Mouse (Mus musculus) brain, embryonic 18.5 days (tissue): ENCODE results near the gene Lsm10.
A peak's percentile ranks its signal among the peaks of the same experiment; 100 is the strongest.

Experiments
- DNase-seq: peaks from one replicate; pipeline ENCODE4 v3.0.0-alpha.2; 2012; ENCODE audit warnings: low read depth, low spot score

Gene Lsm10

DNA sequence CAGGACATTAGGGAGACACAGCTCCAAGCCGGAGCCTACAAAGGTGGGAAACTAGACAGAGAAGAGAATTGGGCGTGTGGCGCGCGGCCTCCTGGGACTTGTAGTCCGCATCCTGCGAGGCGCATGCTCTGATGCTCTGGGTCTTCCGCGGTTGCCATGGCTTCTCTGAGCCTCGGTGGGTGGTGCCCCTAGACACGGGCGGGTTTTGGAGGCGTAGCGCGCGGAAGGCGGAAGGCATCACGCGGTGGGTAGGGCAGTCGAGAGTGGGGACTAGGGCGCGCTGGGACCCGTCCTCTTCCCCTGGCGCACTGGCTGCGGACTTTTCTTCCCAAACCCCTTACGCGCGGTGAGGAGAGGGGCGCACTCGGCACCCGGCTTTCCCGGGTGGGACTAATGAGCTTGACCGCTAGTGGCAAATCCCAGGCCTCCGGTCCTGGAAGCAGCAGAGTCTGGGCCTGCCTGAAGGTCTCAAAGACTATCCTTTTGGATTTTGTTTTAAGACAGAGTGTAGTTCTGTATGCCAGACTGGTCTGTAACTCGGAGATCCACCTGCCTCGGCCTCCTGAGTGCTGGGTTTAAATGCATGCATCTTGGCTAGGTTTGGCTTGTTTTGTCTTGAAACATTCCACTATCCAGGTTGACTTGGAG is at the start of gene Lsm10:
Gene Lsm10 (plus strand): TSS at position 160 of the 648 bp plus-strand sequence.
- DNase-seq: peak; percentile 93

DNA sequence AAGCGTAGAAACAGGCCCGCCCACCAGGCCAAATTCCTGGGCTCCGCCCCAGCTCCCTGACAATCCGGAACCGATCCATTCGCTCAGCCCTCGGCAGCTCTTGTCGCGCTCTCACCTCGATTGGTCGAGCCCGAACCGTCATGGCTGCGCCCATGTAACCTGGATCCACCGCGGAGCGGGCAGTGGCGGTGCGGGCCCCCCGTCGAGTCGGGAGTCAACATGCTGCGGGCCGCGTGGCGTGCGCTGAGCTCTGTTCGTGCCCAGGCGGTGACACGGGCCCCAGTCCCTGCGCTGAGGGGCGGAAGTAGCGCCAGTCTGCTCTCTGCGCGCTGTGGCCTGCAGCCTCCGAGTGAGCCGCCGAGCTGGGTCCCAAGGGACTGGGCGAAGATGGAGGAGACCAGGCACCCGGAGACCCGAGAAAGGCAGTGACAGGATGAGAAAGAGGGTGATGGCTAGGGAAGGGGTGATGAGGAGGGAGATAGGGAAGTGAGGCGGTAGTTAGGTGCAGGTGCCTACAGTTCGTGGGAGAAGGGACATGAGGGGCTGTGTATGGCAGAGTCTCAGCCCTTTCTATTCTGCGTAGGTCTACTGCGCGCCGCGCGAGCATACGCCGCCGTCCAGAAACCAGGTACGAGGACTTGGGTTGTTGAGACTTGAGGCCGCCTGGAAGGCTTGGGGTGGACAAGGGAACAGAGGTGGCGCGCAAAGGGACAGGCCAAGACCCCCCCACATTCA is 49.4 kb upstream of the Lsm10 start, which contains the start of gene Mrps15:
Gene Mrps15 (plus strand): TSS at position 75 of the 735 bp plus-strand sequence.
- DNase-seq: peak; percentile 84

DNA sequence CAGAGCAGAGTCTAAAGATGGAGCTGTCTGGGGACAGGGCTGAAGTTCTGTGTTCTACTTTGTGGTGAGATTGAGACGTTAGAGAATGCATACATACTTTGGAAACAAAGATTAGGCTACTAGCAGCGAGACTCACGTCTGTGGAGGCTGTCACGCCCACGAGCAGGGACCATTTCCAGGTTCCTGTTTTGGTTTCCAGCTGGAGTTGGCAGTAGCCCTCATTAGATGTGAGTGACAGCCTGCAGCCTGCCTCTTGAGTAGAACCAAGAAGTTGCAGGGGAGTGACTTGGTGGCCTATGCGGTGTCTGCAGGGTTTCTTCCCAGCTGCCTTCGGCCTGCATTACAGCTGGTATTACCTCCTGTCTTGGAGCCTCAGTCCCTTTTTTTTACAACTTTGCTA is 44.8 kb upstream of the Lsm10 start:
- no peak for DNase-seq

DNA sequence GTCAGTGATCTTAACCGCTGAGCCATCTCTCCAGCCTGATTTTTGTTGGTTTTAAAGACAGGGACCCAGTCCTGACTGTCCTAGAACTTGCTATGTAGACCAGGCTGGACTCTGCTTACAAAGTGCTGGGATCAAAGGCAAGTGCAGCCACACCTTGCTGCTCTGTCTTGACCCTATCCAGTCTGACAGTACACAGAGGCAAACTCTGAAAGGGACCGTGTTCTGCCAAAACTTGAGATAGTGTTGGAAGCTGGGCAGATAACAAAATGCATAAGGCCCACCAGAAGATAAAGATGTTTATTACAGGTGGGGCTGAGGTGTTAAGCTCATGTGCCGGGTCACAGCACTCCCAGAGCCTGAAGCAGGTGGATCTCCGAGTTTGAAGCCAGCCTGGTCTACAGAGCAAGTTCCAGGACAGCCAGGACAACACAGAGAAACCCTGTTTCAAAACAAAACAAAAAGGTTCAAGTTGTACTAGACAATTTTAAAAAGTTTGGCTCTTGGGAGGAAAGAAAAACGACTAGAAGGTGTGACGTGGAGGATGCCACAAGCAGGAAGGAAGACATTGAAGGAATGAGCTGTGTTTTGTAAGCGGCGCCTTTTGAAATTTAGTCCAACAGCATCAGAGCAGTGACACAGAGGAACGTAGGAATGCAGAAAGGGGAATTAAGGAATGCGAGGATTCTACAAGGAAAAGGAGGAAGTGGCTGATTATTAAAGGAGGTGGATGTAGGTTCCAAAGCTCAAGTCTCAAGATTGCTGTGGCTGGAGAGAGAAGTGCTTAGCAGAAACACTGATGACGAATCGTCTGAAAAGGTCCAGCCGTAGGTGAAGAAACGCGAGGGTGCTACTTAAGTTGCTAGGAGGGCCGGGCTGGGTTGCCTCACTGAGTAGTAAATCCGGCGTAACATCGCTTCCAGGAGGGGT is 39.0 kb upstream of the Lsm10 start:
- no peak for DNase-seq

DNA sequence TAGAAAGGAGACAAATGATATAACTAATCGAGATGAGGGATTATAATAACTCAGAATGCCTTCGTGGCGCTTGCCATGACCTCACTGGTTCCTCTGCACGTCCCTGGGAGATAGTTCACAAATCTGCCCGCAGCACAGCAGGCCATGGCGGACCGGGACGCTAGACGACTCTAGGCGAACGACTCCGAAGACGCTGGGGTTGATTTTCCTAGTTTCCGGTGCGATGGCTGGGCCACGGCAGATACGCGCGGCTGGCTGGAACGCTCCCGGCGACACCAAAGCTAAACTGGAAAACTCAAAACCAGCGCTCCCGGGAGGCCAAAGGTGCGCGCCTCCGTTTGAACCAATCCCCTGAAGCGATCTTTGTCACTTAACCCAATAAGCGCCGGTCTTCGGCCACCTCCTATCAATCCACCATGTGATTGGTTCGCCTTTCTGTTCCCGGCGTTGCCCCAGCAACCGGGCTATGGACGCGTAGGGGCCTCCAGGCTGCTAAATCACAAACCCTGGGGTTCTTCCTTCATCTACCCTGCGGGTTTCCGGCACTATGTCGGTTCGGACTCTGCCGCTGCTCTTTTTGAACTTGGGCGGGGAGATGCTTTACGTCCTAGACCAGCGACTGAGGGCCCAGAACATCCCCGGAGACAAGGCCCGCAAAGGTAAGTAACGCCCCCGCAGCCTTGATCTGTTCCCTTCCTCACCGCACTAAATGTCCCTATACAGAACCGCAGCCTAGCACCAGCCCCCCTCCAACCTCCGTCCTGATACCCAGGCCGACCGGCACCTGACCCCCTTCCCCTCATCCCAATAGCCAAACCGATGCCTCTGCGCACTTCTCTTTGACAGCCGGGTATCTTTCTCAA is 38.1 kb upstream of the Lsm10 start, which contains the start of gene Oscp1:
Gene Oscp1 (plus strand): TSS at position 432 of the 863 bp plus-strand sequence.
- DNase-seq: peak; percentile 87

DNA sequence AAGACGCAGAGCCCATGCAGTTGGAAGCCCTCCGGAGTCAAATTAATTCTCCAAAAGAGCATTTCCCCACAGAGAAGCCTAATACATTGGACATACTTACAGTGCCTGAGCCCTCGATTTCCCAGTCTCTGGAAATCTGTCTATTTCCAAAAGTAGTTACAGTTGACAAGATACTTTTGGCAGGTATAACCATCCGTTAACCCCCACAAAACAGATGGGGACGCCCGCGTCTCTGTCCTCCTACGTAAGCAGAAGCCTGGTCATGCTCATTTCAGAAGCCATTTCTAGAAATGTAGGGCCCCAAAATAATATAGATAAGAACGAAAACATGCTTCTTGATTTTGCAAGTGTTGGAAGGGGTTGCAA is 37.4 kb upstream of the Lsm10 start:
- no peak for DNase-seq

DNA sequence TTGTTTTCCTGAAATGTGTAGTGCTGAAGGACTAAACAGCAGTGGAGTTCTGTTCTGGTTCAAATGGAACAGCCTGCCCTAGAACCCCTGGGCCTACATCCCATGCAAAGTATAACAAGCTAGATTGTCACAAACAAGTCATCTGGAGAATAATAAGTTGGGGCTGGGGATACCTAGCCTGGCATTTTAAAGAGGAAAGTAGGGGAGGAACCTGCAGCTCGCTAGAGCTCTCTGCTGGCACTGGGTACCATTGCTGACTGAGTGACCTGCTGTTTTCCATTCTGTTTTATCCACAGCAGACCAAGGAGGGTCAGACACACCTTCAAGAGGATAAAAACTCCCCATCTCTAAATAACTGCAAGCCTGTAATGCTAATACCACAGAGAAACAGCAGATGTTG is 33.6 kb upstream of the Lsm10 start:
- no peak for DNase-seq

DNA sequence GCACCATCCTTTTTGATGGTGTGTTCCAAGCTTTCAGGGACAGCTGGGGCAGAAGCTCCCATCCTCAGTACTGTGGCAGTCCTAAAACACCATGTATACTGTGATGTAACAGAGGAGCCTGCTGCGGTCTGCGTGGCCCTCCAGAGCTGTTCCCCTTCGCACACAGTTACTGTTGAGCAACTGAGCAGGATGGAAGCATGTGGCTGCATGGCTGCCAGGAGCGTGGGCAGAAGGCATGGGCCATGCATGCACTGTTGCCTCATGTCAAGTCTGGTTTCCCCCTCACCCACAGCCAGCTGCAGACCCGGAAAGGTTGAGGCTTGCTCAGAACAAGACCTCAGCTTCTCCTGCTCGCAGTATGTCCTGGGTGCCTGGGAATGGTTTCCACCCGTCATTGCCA is 31.2 kb upstream of the Lsm10 start:
- DNase-seq: no peak

DNA sequence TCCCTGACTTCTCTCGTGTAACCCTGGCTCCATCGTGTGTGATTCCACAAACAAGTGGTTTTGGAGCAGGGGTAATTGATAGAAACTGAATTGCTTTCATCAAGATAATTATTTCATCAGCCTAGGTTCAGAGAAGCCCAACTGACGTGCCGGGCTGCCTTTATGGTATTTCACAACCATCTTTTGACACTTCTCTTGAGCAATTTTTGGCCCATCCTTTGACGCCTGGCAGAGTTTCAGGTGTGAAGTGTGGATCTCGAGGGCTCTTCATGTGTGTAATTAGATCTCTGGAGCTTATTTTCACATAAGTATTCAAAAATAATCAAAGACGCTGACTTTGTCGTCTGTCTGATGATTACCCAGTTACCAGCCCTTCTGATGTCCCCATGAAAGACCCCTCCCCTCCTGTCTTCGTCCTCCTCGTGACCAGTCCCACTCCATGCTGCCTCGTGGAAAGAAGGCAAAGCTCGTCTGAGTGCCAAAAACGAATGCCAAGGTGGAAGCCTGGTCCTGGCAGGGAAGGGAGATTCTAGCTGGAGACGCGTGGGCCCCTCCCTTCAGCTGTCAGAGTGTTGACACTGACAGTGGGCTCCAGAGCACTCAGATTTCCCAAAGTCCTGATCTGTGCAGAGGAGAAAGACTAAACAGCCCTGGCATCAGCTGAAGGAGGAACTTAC is 28.9 kb upstream of the Lsm10 start:
- DNase-seq: no peak

DNA sequence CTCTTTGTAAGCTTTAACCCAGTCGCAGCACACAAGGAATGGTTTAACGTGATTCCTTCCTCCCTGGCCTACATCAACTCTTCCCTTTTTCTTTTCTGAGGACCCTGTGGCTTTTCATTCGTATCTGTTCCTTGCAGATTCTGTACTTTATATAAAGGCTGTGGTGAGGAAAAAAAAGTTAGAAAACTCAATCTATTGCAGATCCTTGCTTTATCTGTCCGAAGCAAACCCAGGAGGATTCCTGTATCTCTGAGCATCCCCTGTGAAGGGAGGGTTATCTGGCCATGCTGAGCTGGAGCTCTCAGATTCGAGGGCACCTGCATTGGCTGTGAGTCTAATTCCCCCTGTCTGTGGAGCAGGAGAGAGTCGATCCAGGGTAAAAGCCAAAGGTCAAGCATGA is 27.6 kb upstream of the Lsm10 start:
- no peak for DNase-seq

DNA sequence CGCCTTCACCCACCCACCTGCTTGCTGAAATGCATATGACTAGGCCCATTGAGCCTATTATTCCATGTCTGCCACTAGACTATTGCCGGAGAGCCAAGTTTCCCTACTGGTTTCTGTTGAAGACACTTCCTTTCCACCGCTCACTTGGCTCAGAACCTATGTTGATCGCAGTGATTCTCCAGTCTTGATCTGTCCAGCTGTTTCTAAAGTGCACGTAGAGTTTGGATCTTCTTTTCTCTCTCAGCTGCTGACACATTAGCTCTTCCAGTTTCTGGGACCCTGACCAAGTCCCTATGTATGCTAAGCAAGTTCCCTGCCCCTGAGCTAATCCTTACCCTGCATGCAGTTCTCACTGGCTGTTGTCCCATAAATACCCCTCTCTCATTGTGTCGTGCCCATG is 18.6 kb upstream of the Lsm10 start:
- no peak for DNase-seq

DNA sequence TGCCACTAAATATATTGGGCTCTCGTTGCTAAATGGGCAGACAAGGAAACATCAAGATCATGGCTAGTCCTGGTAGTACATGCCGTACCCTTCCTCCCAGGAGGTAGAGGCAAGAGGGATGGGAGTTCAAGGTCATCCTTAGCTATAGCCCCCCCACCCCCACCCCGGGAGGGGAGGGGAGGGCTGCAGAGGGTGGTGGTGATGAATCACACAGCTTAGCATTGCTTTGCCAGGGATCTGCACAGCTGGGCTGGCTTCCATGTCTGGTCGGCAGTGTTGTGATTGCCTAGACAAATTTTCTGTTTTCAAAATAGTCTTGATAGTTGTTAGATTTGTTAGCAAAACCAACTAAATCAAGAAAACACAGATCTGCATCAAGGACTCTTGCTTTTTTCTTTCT is 17.2 kb upstream of the Lsm10 start:
- no peak for DNase-seq

DNA sequence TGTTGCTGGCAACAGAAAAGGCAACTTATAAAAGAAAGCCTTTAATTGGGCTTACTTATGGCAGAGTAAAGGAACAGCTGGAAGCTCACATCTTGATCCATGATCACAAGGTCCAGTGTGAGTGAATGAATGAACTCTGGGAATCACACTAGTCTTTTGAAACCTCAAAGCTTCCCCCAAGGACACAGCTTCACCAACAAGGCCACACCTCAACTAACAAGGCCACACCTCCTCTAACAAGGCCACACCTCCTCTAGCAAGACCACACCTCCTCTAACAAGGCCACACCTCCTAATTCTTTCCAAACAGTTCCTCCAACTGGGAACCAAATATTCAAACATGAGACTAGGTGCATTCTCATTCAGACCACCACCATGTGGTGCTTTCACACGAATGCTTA is 14.8 kb upstream of the Lsm10 start:
- DNase-seq: no peak

DNA sequence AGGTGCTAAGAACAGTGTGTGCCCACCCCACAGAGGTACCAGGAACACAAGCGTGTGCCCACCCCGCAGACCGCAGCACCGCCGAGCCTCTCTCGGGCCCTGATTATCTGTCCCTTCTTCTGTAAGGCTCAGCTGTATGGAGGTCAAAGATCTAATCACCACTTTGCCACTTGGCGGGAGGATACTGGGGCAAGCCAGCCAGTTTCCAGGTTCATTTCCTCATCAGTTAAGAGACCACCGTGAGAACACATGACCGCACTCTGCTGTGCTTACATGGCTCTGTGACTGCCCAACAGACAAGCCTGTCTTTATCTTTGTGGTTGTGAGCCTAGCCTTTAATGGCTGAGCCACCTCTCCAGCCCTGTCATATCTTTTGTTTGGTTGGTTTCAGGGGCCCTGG is 13.4 kb upstream of the Lsm10 start:
- no peak for DNase-seq

DNA sequence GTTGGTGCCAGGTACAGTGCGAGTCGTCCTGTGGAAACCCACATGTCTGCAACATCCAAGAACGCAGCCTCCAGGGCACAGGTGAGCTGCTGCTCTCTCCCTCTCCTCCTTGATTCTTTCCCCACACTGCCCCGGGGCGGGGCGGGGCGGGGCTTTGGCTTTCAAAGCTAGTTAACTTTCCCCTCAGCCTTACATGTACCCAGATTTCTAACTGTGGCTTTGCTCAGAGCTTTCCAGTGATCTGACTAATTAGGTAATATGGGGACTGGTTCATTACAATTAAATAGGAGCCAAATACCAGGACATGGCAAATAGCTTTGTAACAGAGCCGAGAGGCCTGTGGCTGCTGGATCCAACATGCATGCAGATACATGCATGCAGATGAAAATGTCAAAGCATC is 12.0 kb upstream of the Lsm10 start:
- DNase-seq: no peak

DNA sequence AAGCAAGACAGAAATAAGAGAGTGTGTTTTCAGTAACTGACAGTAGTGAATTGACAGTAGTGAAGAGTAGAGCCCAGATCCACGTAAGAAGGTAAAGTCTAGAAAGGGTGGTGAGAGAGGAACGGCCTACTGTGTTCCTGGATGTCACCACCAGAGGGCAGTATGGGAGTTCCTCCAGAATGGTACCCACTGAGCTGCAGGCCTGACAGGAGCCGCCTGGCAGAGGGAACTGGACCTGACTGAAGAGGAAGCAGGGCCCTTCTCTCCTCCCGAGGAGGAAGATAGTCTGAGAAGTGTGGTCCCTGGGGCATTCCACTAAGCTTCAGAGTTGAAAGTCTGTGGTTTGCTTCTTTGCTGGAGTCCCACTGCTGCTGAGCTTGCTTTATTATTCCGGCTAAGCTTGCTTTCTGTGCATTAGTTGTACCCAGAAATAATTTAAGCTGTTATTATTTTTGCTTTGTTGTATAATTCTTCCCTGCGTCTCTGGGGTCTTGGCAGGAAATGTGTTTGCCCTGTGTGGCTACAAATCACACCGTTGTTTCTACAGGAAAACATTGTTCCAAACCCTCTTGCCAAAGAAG is 10.3 kb upstream of the Lsm10 start:
- DNase-seq: no peak

DNA sequence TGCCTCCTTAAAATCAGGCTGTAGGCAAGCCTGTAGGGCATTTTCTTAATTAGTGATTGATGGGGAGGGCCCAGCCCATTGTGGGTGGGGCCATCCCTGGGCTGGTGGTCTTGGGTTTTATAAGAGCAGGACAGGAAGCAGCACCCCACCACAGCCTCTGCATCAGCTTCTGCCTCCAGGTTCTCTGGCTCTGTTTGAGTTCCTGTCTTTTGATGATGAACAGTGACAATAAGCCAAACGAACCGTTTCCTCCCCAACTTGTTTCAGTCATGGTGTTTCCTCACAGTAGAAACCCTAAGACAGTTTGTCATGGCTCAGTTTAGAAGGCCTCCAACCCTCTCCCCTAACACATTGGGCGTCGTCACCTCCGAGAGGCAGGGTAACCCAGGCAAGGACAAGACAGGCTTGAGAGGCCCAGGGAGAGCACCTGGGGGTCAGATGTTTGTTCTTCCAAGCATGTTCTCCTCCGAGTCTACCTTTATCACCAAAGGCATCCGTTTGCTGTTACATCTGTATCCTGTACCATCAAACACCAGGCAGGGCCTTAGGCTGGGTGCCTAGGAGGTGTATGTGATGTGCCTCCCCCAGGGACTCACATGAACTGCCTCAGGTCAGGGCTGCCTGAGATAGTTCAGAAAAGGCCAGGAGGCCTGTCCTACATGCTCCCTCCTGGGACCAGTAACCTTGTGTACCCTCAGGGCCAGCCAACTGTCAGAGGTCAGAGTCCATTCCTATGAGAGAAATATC is 6.1 kb upstream of the Lsm10 start:
- no peak for DNase-seq

DNA sequence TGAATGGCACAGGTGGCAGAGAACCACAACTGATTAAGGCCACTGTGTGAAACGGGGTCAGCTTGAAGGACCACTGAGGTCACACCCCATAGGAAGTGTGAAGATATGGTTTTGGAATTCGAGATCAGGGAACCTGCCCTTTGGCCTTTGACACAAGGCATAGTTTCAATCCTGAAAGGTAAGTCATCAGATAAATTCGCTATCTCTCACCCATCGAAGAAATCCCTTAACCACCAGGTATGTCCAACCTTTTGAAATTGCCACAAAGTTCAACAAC is 5.6 kb upstream of the Lsm10 start:
- DNase-seq: no peak

DNA sequence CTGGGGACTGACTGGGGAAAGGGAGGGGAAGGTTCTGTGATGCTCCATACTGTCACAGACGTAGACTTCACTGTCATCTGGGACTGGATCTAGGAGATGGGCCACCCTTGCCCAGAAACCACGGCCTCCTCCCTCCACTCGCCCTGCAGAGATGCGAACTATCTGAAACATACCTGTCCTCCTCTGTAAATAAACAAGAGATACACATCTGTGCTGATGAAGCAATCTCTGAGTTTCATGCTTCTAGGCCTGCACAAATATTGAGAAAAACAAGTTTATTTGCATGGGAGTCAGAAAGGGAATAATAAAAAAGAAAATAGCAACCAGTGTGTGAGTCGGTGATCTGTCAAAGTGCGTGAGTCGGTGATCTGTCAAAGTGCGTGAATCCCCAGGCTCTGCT is 4.5 kb upstream of the Lsm10 start:
- DNase-seq: no peak
